24 mouse cellular contexts compared by ENCODE assay signal in the genomic region with DNA sequence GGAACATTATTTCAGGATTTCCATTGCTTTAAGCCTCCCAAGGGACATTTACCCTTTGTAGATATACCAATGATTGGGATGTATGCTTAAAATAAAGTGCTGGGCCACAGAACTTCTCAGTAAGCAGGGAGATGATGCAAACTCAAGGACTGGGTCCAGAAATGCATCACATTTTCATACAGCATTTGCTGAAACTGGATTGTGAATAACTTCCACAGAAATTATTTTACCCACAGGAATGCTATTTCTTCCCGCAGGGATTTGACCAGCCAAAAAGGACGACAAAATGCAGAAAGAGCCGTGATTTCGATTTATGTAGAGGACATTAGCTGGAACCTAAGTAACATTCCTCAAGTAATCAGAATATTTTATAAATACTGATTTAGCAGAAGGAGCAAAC. TPM values are rescaled to one million over a fixed set of nuclear protein-coding genes. Genes with fewer than 3 reads are reported as not detected.
DNase-seq lines count a peak whose midpoint lies in the region; ATAC-seq and TF ChIP-seq lines count a peak whose summit lies in the region.
"Had no signal": no experiment of that assay in that cellular context is flagged by ENCODE, and none has a peak within 500 bp of the region (broad histone marks: within the 10 kb centered on the region; RNA-seq: fewer than 3 reads in every experiment).

No protein-coding gene starts in this region.

- no peak overlapping the region for H3K9ac ChIP-seq in midbrain, embryonic 11.5 days (ENCODE audit: low read length)
- H3K9ac ChIP-seq in midbrain, embryonic 13.5 days (replicated peaks) = no peak overlapping the region
- H3K9ac ChIP-seq in forebrain, embryonic 11.5 days (ENCODE audit: low read length) = no peak overlapping the region
- H3K9ac ChIP-seq: embryonic facial prominence, embryonic 12.5 days; embryonic facial prominence, embryonic 15.5 days; forebrain, embryonic 13.5 days; forebrain, embryonic 15.5 days; forebrain, postnatal 0 days had no signal

- H3K27me3 ChIP-seq in midbrain, embryonic 11.5 days (ENCODE audit: control insufficient read depth, insufficient read depth, low read length) = no peaks in the 10 kb centered on the region
- H3K27me3 ChIP-seq in midbrain, embryonic 13.5 days = no peaks in the 10 kb centered on the region
- peaks cover 11% of the 10 kb centered on the region for H3K27me3 ChIP-seq in myocyte (ENCODE audit: control insufficient read depth, insufficient read depth, insufficient read length)
- H3K27me3 ChIP-seq in forebrain, embryonic 11.5 days (ENCODE audit: control insufficient read depth, insufficient read depth, low read length) = no peaks in the 10 kb centered on the region
- H3K27me3 ChIP-seq: embryonic facial prominence, embryonic 12.5 days; embryonic facial prominence, embryonic 15.5 days; forebrain, embryonic 13.5 days; forebrain, embryonic 15.5 days had no signal

- H3ac ChIP-seq in myocyte (ENCODE audit: control insufficient read depth, insufficient read length) = no peak overlapping the region

- H3K4me3 ChIP-seq in midbrain, embryonic 11.5 days (ENCODE audit: low read depth, low read length) = no peak overlapping the region
- no peak overlapping the region for H3K4me3 ChIP-seq in midbrain, embryonic 13.5 days (replicated peaks)
- H3K4me3 ChIP-seq in embryonic fibroblast, embryonic 13.5 days (ENCODE audit: insufficient read depth, low read length) = no peak overlapping the region
- H3K4me3 ChIP-seq in myocyte = no peak overlapping the region
- no peak overlapping the region for H3K4me3 ChIP-seq in forebrain, embryonic 11.5 days (ENCODE audit: low read depth, low read length)
- H3K4me3 ChIP-seq: embryonic facial prominence, embryonic 12.5 days; embryonic facial prominence, embryonic 15.5 days; forebrain, embryonic 10.5 days; forebrain, embryonic 13.5 days; forebrain, embryonic 15.5 days had no signal

- no peaks in the 10 kb centered on the region for H3K36me3 ChIP-seq in midbrain, embryonic 11.5 days (ENCODE audit: control insufficient read depth, insufficient read depth, low read length)
- no peaks in the 10 kb centered on the region for H3K36me3 ChIP-seq in midbrain, embryonic 13.5 days
- H3K36me3 ChIP-seq in myocyte (ENCODE audit: control insufficient read depth, insufficient read depth) = no peaks in the 10 kb centered on the region
- H3K36me3 ChIP-seq in forebrain, embryonic 11.5 days (ENCODE audit: control insufficient read depth, insufficient read depth, low read length) = no peaks in the 10 kb centered on the region
- H3K36me3 ChIP-seq: embryonic facial prominence, embryonic 12.5 days; embryonic facial prominence, embryonic 15.5 days; forebrain, embryonic 10.5 days; forebrain, embryonic 15.5 days had no signal

- TF ChIP-seq CTCF in embryonic fibroblast, embryonic 13.5 days (IDR thresholded peaks at IDR 0.05; ENCODE audit: borderline replicate concordance, insufficient read depth, low read length) = no peak

- no peaks in the 10 kb centered on the region for H3K9me3 ChIP-seq in midbrain, embryonic 11.5 days (ENCODE audit: control insufficient read depth, low read length)
- no peaks in the 10 kb centered on the region for H3K9me3 ChIP-seq in midbrain, embryonic 13.5 days
- no peaks in the 10 kb centered on the region for H3K9me3 ChIP-seq in forebrain, embryonic 11.5 days (ENCODE audit: control insufficient read depth, low read length)
- H3K9me3 ChIP-seq: embryonic facial prominence, embryonic 12.5 days; embryonic facial prominence, embryonic 15.5 days; forebrain, embryonic 10.5 days; forebrain, embryonic 13.5 days; forebrain, embryonic 15.5 days had no signal

- H3K4me2 ChIP-seq in midbrain, embryonic 11.5 days = no peak overlapping the region
- H3K4me2 ChIP-seq in midbrain, embryonic 13.5 days (replicated peaks) = no peak overlapping the region
- H3K4me2 ChIP-seq in myocyte (ENCODE audit: low read depth) = peak overlapping the region; percentile 6
- no peak overlapping the region for H3K4me2 ChIP-seq in forebrain, embryonic 11.5 days (ENCODE audit: low read depth, low read length, severe bottlenecking)
- H3K4me2 ChIP-seq: embryonic facial prominence, embryonic 12.5 days; embryonic facial prominence, embryonic 15.5 days; forebrain, embryonic 13.5 days; forebrain, embryonic 15.5 days had no signal

- DNase-seq in midbrain, embryonic 11.5 days (ENCODE audit: low spot score, missing footprints) = peak; percentile 33
- peak; percentile 63 for DNase-seq in 3T3-L1 (ENCODE audit: low read depth, low spot score)
- DNase-seq in lung, postnatal 36 days = no peak
- no peak for DNase-seq in forebrain, embryonic 11.5 days (ENCODE audit: low spot score)
- no peak for DNase-seq in Muller cell, postnatal 12 days (ENCODE audit: inconsistent ontology term)
- DNase-seq: adrenal gland, adult 2 months; adrenal gland, postnatal 10 days; adrenal gland, postnatal 25 days; cerebellum, adult 11 months; cerebellum, adult 18-20 months; cerebellum, adult 8-10 months; cerebellum, adult 9-11 months; cerebellum, postnatal 14 days; cerebellum, postnatal 36 days; embryo, embryonic 11 days; forebrain, postnatal 0 days had no signal

- no peaks in the 10 kb centered on the region for H3K79me2 ChIP-seq in myocyte (ENCODE audit: control insufficient read depth, insufficient read depth)

- 93% methylated on average over 4 of the region's 4 CpGs for WGBS in midbrain, embryonic 11.5 days
- 95% methylated on average over 4 of the region's 4 CpGs for WGBS in midbrain, embryonic 13.5 days
- 94% methylated on average over 4 of the region's 4 CpGs for WGBS in forebrain, embryonic 11.5 days

- peak; percentile 25; the same call in 1 of the 2 replicates for TF ChIP-seq POLR2A in embryonic fibroblast, embryonic 13.5 days (IDR thresholded peaks at IDR 0.05; ENCODE audit: low read depth, low read length)
- no peak for TF ChIP-seq POLR2A in myocyte (IDR thresholded peaks at IDR 0.05; ENCODE audit: insufficient read length, low read depth)

- no peak overlapping the region for H3K27ac ChIP-seq in midbrain, embryonic 11.5 days (ENCODE audit: low read depth, low read length)
- H3K27ac ChIP-seq in midbrain, embryonic 13.5 days = no peak overlapping the region
- peak overlapping the region; percentile 86 for H3K27ac ChIP-seq in embryonic fibroblast, embryonic 13.5 days (ENCODE audit: insufficient read depth, low read length)
- H3K27ac ChIP-seq in forebrain, embryonic 11.5 days (ENCODE audit: low read depth, low read length) = no peak overlapping the region
- H3K27ac ChIP-seq: embryonic facial prominence, embryonic 12.5 days; forebrain, embryonic 10.5 days; forebrain, embryonic 13.5 days; forebrain, embryonic 15.5 days had no signal

- no peak for ATAC-seq in midbrain, embryonic 11.5 days (ENCODE audit: low FRiP score)
- ATAC-seq in midbrain, embryonic 13.5 days = no peak
- ATAC-seq in forebrain, embryonic 11.5 days (replicated peaks; ENCODE audit: low FRiP score) = no peak
- ATAC-seq: forebrain, embryonic 13.5 days; forebrain, embryonic 15.5 days; forebrain, postnatal 0 days had no signal

- no peaks in the 10 kb centered on the region for H3K4me1 ChIP-seq in midbrain, embryonic 11.5 days (ENCODE audit: control insufficient read depth, insufficient read depth, low read length)
- no peaks in the 10 kb centered on the region for H3K4me1 ChIP-seq in midbrain, embryonic 13.5 days (replicated peaks)
- H3K4me1 ChIP-seq in embryonic fibroblast, embryonic 13.5 days (ENCODE audit: control insufficient read depth, insufficient read depth, low read length) = no peaks in the 10 kb centered on the region
- no peaks in the 10 kb centered on the region for H3K4me1 ChIP-seq in forebrain, embryonic 11.5 days (replicated peaks; ENCODE audit: control insufficient read depth, insufficient read depth, low read length)
- H3K4me1 ChIP-seq: embryonic facial prominence, embryonic 15.5 days; forebrain, embryonic 10.5 days; forebrain, embryonic 13.5 days; forebrain, embryonic 15.5 days had no signal

TF ChIP-seq in myocyte, 11 proteins besides CTCF, POLR2A, EP300 and RAD21:
- no peak for TF ChIP-seq SRF (IDR thresholded peaks at IDR 0.05; ENCODE audit: control insufficient read depth, insufficient read length, low read depth)
- TF ChIP-seq USF1 (IDR thresholded peaks at IDR 0.05; ENCODE audit: low read depth) = no peak
- TF ChIP-seq MYOG (IDR thresholded peaks at IDR 0.05; ENCODE audit: control insufficient read depth in 1 of 3, insufficient read depth in 1 of 3, insufficient read length in 2 of 3, low read depth in 2 of 3) = no peak
- TF ChIP-seq E2F4 (IDR thresholded peaks at IDR 0.05; ENCODE audit: insufficient read depth) = no peak
- no peak for TF ChIP-seq TCF3 (IDR thresholded peaks at IDR 0.05; ENCODE audit: insufficient read length, low read depth)
- no peak for TF ChIP-seq MAX (IDR thresholded peaks at IDR 0.05; ENCODE audit: low read depth)
- TF ChIP-seq TCF12 (IDR thresholded peaks at IDR 0.05; ENCODE audit: insufficient read depth, poor library complexity, severe bottlenecking) = no peak
- TF ChIP-seq POLR2AphosphoS2 (IDR thresholded peaks at IDR 0.05; ENCODE audit: insufficient read length, low read depth) = no peak
- TF ChIP-seq CEBPB (IDR thresholded peaks at IDR 0.05; ENCODE audit: insufficient read depth, poor library complexity, severe bottlenecking) = no peak
- TF ChIP-seq REST (IDR thresholded peaks at IDR 0.05; ENCODE audit: insufficient read depth, insufficient read length) = no peak
- TF ChIP-seq MYOD1 (IDR thresholded peaks at IDR 0.05; ENCODE audit: control insufficient read depth in 1 of 3, insufficient read length in 2 of 3, low read depth in 2 of 3) = no peak

RNA-seq across cellular contexts. Expression of gene Wars2, which starts 7.0 kb away (rescaled TPM):
- polyA plus RNA-seq in midbrain, embryonic 11.5 days (2014; fragmentation: Nextera tagmentation; extraction: Ambion mirVana) = 6.1 and 6.9 TPM in 2 replicates
- polyA plus RNA-seq in midbrain, embryonic 13.5 days (2015; fragmentation: Nextera tagmentation; extraction: Ambion mirVana) = 4.9 and 5.7 TPM in 2 replicates
- 7.5 and 11.6 TPM in 2 replicates for polyA plus RNA-seq in embryonic fibroblast, embryonic 13.5 days (2011; ENCODE audit: insufficient read length, low read depth, missing spikeins)
- 4.0 TPM for polyA plus RNA-seq in myocyte (2012; fragmentation: generic; extraction: Trizol)
- 5.9 and 7.5 TPM in 2 replicates for polyA plus RNA-seq in forebrain, embryonic 11.5 days (2014; fragmentation: Nextera tagmentation; extraction: Ambion mirVana)

Comparison
In these comparisons a context has a peak if more than half of its experiments do, and no peak if none do; other contexts are left out.
1. DNase-seq: peak in midbrain, embryonic 11.5 days (single experiment) and 3T3-L1 (single experiment); none in lung, postnatal 36 days (single experiment), forebrain, embryonic 11.5 days (single experiment) and Muller cell, postnatal 12 days (single experiment).